In genomic region chr7:64239138-64239805, GRCm38 (mm10) we compare ENCODE assay signal across 20 mouse cellular contexts. TPM values are rescaled to one million over a fixed set of nuclear protein-coding genes. Genes with fewer than 3 reads are reported as not detected.
DNase-seq lines count a peak whose midpoint lies in the region; ATAC-seq and TF ChIP-seq lines count a peak whose summit lies in the region.
"Had no signal": no experiment of that assay in that cellular context is flagged by ENCODE, and none has a peak within 500 bp of the region (broad histone marks: within the 10 kb centered on the region; RNA-seq: fewer than 3 reads in every experiment).

No protein-coding gene starts in this region.

- no peak overlapping the region for H3K9ac ChIP-seq in embryonic facial prominence, embryonic 15.5 days
- H3K9ac ChIP-seq in lung, postnatal 0 days (replicated peaks; ENCODE audit: low read depth): no peak overlapping the region
- H3K9ac ChIP-seq: heart, embryonic 12.5 days; hindbrain, embryonic 14.5 days; intestine, embryonic 15.5 days had no signal

- TF ChIP-seq CTCF in C2C12 (IDR thresholded peaks at IDR 0.05; ENCODE audit: control insufficient read depth, insufficient read depth, insufficient read length): no peak
- no peak for TF ChIP-seq CTCF in lung, postnatal 0 days (IDR thresholded peaks at IDR 0.05)

- H3K9me3 ChIP-seq in embryonic facial prominence, embryonic 15.5 days (replicated peaks): no peaks in the 10 kb centered on the region
- no peaks in the 10 kb centered on the region for H3K9me3 ChIP-seq in lung, postnatal 0 days (ENCODE audit: low read length)
- H3K9me3 ChIP-seq: heart, embryonic 12.5 days; hindbrain, embryonic 10.5 days; intestine, embryonic 15.5 days had no signal

- peak; percentile 9 for DNase-seq in left cerebral cortex, postnatal 4 days
- no peak for DNase-seq in left cerebral cortex, postnatal 25 days (ENCODE audit: low spot score in 2 of 2)
- peak; percentile 21 for DNase-seq in adipocyte (ENCODE audit: low spot score)
- DNase-seq in layer of hippocampus, postnatal 25 days (ENCODE audit: extremely low spot score in 1 of 2, low spot score in 1 of 2): no peak
- no peak for DNase-seq in embryo, embryonic 11 days
- DNase-seq in lung, postnatal 0 days (ENCODE audit: low spot score): no peak
- DNase-seq: adrenal gland, adult 2 months; adrenal gland, postnatal 36 days; B cell, adult 2 months; cerebellum, adult 8-10 months; gastrocnemius, postnatal 14 days had no signal

- no peaks in the 10 kb centered on the region for H3K79me3 ChIP-seq in C2C12 (ENCODE audit: low read depth)

- no peak; the same call in 1 of the 2 replicates for ATAC-seq in embryonic facial prominence, embryonic 15.5 days (ENCODE audit: insufficient number of reproducible peaks, low FRiP score, low TSS enrichment, low read depth)
- ATAC-seq in lung, postnatal 0 days: no peak
- ATAC-seq: activated CD4-positive, CD25-positive, alpha-beta regulatory T cell, adult 4 months; forebrain, embryonic 14.5 days; Patski had no signal

- WGBS in embryonic facial prominence, embryonic 15.5 days: 67% methylated on average over 9 of the region's 9 CpGs
- 74% methylated on average over 9 of the region's 9 CpGs for WGBS in lung, postnatal 0 days

- intact Hi-C loops in left cerebral cortex, postnatal 4 days (cut with DNase I): no loop called here
- intact Hi-C loops in left cerebral cortex, postnatal 25 days (cut with DNase I): loop anchor here (2.0 kb wide), 1 partner anchor 20 kb away; no protein-coding TSS in a partner anchor

- H3K36me3 ChIP-seq in C2C12 (ENCODE audit: control insufficient read depth, insufficient read depth): no peaks in the 10 kb centered on the region
- H3K36me3 ChIP-seq in embryonic facial prominence, embryonic 15.5 days: no peaks in the 10 kb centered on the region
- no peaks in the 10 kb centered on the region for H3K36me3 ChIP-seq in lung, postnatal 0 days (ENCODE audit: insufficient read depth, low read length)
- H3K36me3 ChIP-seq: heart, embryonic 12.5 days; hindbrain, embryonic 10.5 days; intestine, embryonic 15.5 days had no signal

- peak overlapping the region; percentile 55 for H3K27ac ChIP-seq in embryonic facial prominence, embryonic 15.5 days (replicated peaks)
- H3K27ac ChIP-seq in lung, postnatal 0 days (ENCODE audit: low read length): no peak overlapping the region
- H3K27ac ChIP-seq: hindbrain, embryonic 10.5 days; hindbrain, embryonic 14.5 days; intestine, embryonic 15.5 days had no signal

- no peak overlapping the region for H3K4me2 ChIP-seq in embryonic facial prominence, embryonic 15.5 days (replicated peaks)
- H3K4me2 ChIP-seq in lung, postnatal 0 days (replicated peaks; ENCODE audit: low read depth, low read length): no peak overlapping the region
- H3K4me2 ChIP-seq: heart, embryonic 12.5 days; hindbrain, embryonic 14.5 days; intestine, embryonic 15.5 days had no signal

- no peak for TF ChIP-seq EP300 in lung, postnatal 0 days (IDR thresholded peaks at IDR 0.05)

- no peaks in the 10 kb centered on the region for H3K27me3 ChIP-seq in C2C12 (ENCODE audit: control insufficient read depth, insufficient read depth, insufficient read length)
- H3K27me3 ChIP-seq in embryonic facial prominence, embryonic 15.5 days: no peaks in the 10 kb centered on the region
- no peaks in the 10 kb centered on the region for H3K27me3 ChIP-seq in lung, postnatal 0 days (replicated peaks; ENCODE audit: insufficient read depth, low read length)
- H3K27me3 ChIP-seq: heart, embryonic 12.5 days; intestine, embryonic 15.5 days; Patski had no signal

- H3ac ChIP-seq in C2C12 (ENCODE audit: control insufficient read depth, insufficient read length, low read depth): no peak overlapping the region

- H3K79me2 ChIP-seq in C2C12 (ENCODE audit: control insufficient read depth, insufficient read depth): no peaks in the 10 kb centered on the region

- peaks cover 27% of the 10 kb centered on the region for H3K4me1 ChIP-seq in embryonic facial prominence, embryonic 15.5 days
- no peaks in the 10 kb centered on the region for H3K4me1 ChIP-seq in lung, postnatal 0 days (ENCODE audit: insufficient read depth, low read depth, low read length)
- H3K4me1 ChIP-seq: heart, embryonic 12.5 days; intestine, embryonic 15.5 days had no signal

- no peak overlapping the region for H3K4me3 ChIP-seq in C2C12 (ENCODE audit: insufficient read depth, poor library complexity, severe bottlenecking)
- no peak overlapping the region for H3K4me3 ChIP-seq in embryonic facial prominence, embryonic 15.5 days (replicated peaks)
- H3K4me3 ChIP-seq in lung, postnatal 0 days (ENCODE audit: low read depth, low read length): no peak overlapping the region
- H3K4me3 ChIP-seq: heart, embryonic 12.5 days; hindbrain, embryonic 10.5 days; intestine, embryonic 15.5 days had no signal

TF ChIP-seq in C2C12, 6 proteins besides CTCF, POLR2A, EP300 and RAD21:
- no peak for TF ChIP-seq FOSL1 (IDR thresholded peaks at IDR 0.05; ENCODE audit: insufficient read depth, low read length, poor library complexity, severe bottlenecking)
- no peak for TF ChIP-seq MYOG (IDR thresholded peaks at IDR 0.05; ENCODE audit: control insufficient read depth, extremely low read depth, insufficient read length)
- TF ChIP-seq USF1 (IDR thresholded peaks at IDR 0.05; ENCODE audit: low read depth): no peak
- TF ChIP-seq MYOD1 (IDR thresholded peaks at IDR 0.05; ENCODE audit: control insufficient read depth, insufficient read length, low read depth): peak; percentile 78
- no peak for TF ChIP-seq CEBPB (IDR thresholded peaks at IDR 0.05; ENCODE audit: low read depth)
TF ChIP-seq in C2C12: peak in this region for 1.

RNA-seq across cellular contexts. Expression of gene Mtmr10, which starts 48.2 kb away (rescaled TPM):
- total RNA-seq in left cerebral cortex, postnatal 4 days (2021): 10 to 100 TPM; 10.5 to 11.8 TPM
- total RNA-seq in left cerebral cortex, postnatal 25 days (2021): 10 to 100 TPM; 17.2 to 19.2 TPM
- 9.4 TPM for polyA plus RNA-seq in C2C12 (2012; fragmentation: generic; extraction: Trizol)
- 14.9 and 15.5 TPM in 2 replicates for polyA plus RNA-seq in embryonic facial prominence, embryonic 15.5 days (2015; fragmentation: Nextera tagmentation; extraction: Ambion mirVana)
- 10 to 100 TPM; 16.6 to 18.7 TPM for total RNA-seq in layer of hippocampus, postnatal 25 days (2021)
- 11.2 and 11.6 TPM in 2 replicates for polyA plus RNA-seq in lung, postnatal 0 days (2015; fragmentation: Nextera tagmentation; extraction: Ambion mirVana)

Comparison
In these comparisons a context has a peak if more than half of its experiments do, and no peak if none do; other contexts are left out.
1. DNase-seq: peak in left cerebral cortex, postnatal 4 days (single experiment) and adipocyte (single experiment); none in left cerebral cortex, postnatal 25 days (0 of 2), layer of hippocampus, postnatal 25 days (0 of 2), embryo, embryonic 11 days (single experiment) and lung, postnatal 0 days (single experiment).